Mouse (Mus musculus) limb, embryonic 15.5 days (tissue): Measurements from ENCODE around the gene Sptbn4. TPM values are rescaled to one million over a fixed set of nuclear protein-coding genes. Genes with fewer than 3 reads are reported as not detected.
A peak's percentile ranks its signal among the peaks of the same experiment; 100 is the strongest.

Source experiments
- ATAC-seq: fragments of 200-750 bp; cut with Nextera tagmentation; 2 replicates; pipeline ENCODE4 v1.8.0; 2017; ENCODE audit warnings: low read depth, moderate TSS enrichment; ENCODE audit not compliant: insufficient number of reproducible peaks, low FRiP score, low TSS enrichment
- H3K27ac ChIP-seq: fragments of 300-500 bp; sonication (generic); 2 replicates; pipeline ENCODE4 v1.5.1; 2015; ENCODE audit warnings: moderate library complexity, mild to moderate bottlenecking, inconsistent platforms
- H3K27me3 ChIP-seq: fragments of 300-500 bp; sonication (generic); 2 replicates; pipeline ENCODE4 v1.6.1; 2015; ENCODE audit warnings: inconsistent platforms
- H3K36me3 ChIP-seq: fragments of 300-500 bp; sonication (generic); 2 replicates; pipeline ENCODE4 v1.6.1; 2015; ENCODE audit warnings: inconsistent platforms
- H3K4me1 ChIP-seq: fragments of 300-500 bp; sonication (generic); 2 replicates; pipeline ENCODE4 v1.6.1; 2015; ENCODE audit warnings: inconsistent platforms
- H3K4me2 ChIP-seq: fragments of 300-500 bp; sonication (generic); 2 replicates; pipeline ENCODE4 v1.6.1; 2015; ENCODE audit warnings: mild to moderate bottlenecking, inconsistent platforms
- H3K4me3 ChIP-seq: fragments of 300-500 bp; sonication (generic); 2 replicates; pipeline ENCODE4 v1.5.1; 2015; ENCODE audit warnings: mild to moderate bottlenecking, inconsistent platforms
- H3K9ac ChIP-seq: fragments of 300-500 bp; sonication (generic); 2 replicates; pipeline ENCODE4 v1.6.1; 2015; ENCODE audit warnings: inconsistent platforms
- H3K9me3 ChIP-seq: fragments of 300-500 bp; sonication (generic); 2 replicates; pipeline ENCODE4 v1.6.1; 2016; ENCODE audit warnings: inconsistent platforms
- WGBS: fragments of 180-500 bp; shearing (Covaris S2); methylation state at CpG from one replicate; pipeline ENCODE4 v1.1.7; 2015; 5-methylcytosine and 5-hydroxymethylcytosine counted together
- polyA plus RNA-seq: library from polyadenylated mRNA; unstranded; fragments of >200 nt; fragmentation: Nextera tagmentation; extraction: Ambion mirVana; gene quantifications from 2 replicates; pipeline ENCODE4 v1.2.1, GENCODE M21; 2015

The Sptbn4 gene
- polyA plus RNA-seq, 1 experiment from 2014 or later: 0.23 TPM

- H3K36me3 ChIP-seq: no peaks in the 10 kb centered on the region
- H3K4me2 ChIP-seq: peak overlapping the region; percentile 81
- WGBS: 2% methylated on average over 34 of the region's 68 CpGs
- no peaks in the 10 kb centered on the region for H3K9me3 ChIP-seq
- H3K4me3 ChIP-seq: peak overlapping the region; percentile 48
- no peak for ATAC-seq
- peaks cover 82% of the 10 kb centered on the region for H3K27me3 ChIP-seq
- no peak overlapping the region for H3K9ac ChIP-seq
- H3K27ac ChIP-seq: no peak overlapping the region
- H3K4me1 ChIP-seq: peaks cover 8% of the 10 kb centered on the region; the same call in 1 of the 2 replicates
Observed at GRCm38 (mm10) chr7:27396184-27397047, 51.1 kb downstream of the Sptbn4 start.

- peaks cover 8% of the 10 kb centered on the region; the same call in 1 of the 2 replicates for H3K4me1 ChIP-seq
- peak overlapping the region; percentile 81 for H3K4me2 ChIP-seq
- WGBS: 2% methylated on average over 21 of the region's 22 CpGs
- H3K27me3 ChIP-seq: peaks cover 82% of the 10 kb centered on the region
- no peak for ATAC-seq
- no peaks in the 10 kb centered on the region for H3K36me3 ChIP-seq
- no peaks in the 10 kb centered on the region for H3K9me3 ChIP-seq
- peak overlapping the region; percentile 48 for H3K4me3 ChIP-seq
- no peak overlapping the region for H3K27ac ChIP-seq
- no peak overlapping the region for H3K9ac ChIP-seq
Observed at GRCm38 (mm10) chr7:27395521-27396183, 51.8 kb downstream of the Sptbn4 start.

GRCm38 (mm10) chr7:27391416-27391815 lies 56.1 kb downstream of the Sptbn4 start:
- H3K9ac ChIP-seq: no peak overlapping the region
- H3K4me2 ChIP-seq: no peak overlapping the region
- H3K27me3 ChIP-seq: peaks cover 57% of the 10 kb centered on the region
- ATAC-seq: no peak
- H3K27ac ChIP-seq: no peak overlapping the region
- H3K9me3 ChIP-seq: no peaks in the 10 kb centered on the region
- H3K4me1 ChIP-seq: peaks cover 5% of the 10 kb centered on the region; the same call in 1 of the 2 replicates
- 37% methylated on average over 16 of the region's 16 CpGs for WGBS
- no peaks in the 10 kb centered on the region for H3K36me3 ChIP-seq
- H3K4me3 ChIP-seq: no peak overlapping the region

GRCm38 (mm10) chr7:27389213-27389612 lies 58.3 kb downstream of the Sptbn4 start:
- no peak overlapping the region for H3K4me3 ChIP-seq
- peaks cover 35% of the 10 kb centered on the region for H3K27me3 ChIP-seq
- no peaks in the 10 kb centered on the region for H3K9me3 ChIP-seq
- H3K27ac ChIP-seq: no peak overlapping the region
- 0 out of 2 replicates have a peak, but pooled peaks cover 2% of the 10 kb centered on the region for H3K4me1 ChIP-seq
- no peaks in the 10 kb centered on the region for H3K36me3 ChIP-seq
- H3K9ac ChIP-seq: no peak overlapping the region
- ATAC-seq: no peak
- 70% methylated on average over 6 of the region's 6 CpGs for WGBS
- H3K4me2 ChIP-seq: no peak overlapping the region

- H3K9me3 ChIP-seq: no peaks in the 10 kb centered on the region
- 0 out of 2 replicates have a peak, but pooled peaks cover 1% of the 10 kb centered on the region for H3K27me3 ChIP-seq
- H3K36me3 ChIP-seq: no peaks in the 10 kb centered on the region
- WGBS: 25% methylated on average over 4 of the region's 4 CpGs
- H3K9ac ChIP-seq: no peak overlapping the region
- no peak overlapping the region for H3K4me3 ChIP-seq
- no peak overlapping the region for H3K4me2 ChIP-seq
- no peak overlapping the region for H3K27ac ChIP-seq
- 0 out of 2 replicates have a peak, but pooled peaks cover 2% of the 10 kb centered on the region for H3K4me1 ChIP-seq
- ATAC-seq: no peak
Observed at GRCm38 (mm10) chr7:27384731-27385130, 62.8 kb downstream of the Sptbn4 start.

GRCm38 (mm10) chr7:27384134-27384533 lies 63.4 kb downstream of the Sptbn4 start:
- Histone ChIP-seq H3K9me3 (no peaks in the 10 kb centered on the region), H3K9ac (no peak overlapping the region), H3K27ac (no peak overlapping the region), H3K4me1 (0 out of 2 replicates have a peak, but pooled peaks cover 2% of the 10 kb centered on the region), H3K27me3 (peaks cover 7% of the 10 kb centered on the region; the same call in 1 of the 2 replicates), H3K4me2 (no peak overlapping the region), H3K36me3 (no peaks in the 10 kb centered on the region), H3K4me3 (no peak overlapping the region)
- WGBS: 62% methylated on average over 5 of the region's 5 CpGs
- ATAC-seq: no peak

GRCm38 (mm10) chr7:27383233-27383632 lies 64.3 kb downstream of the Sptbn4 start:
- Histone ChIP-seq H3K4me3 (no peak overlapping the region), H3K4me2 (no peak overlapping the region), H3K4me1 (0 out of 2 replicates have a peak, but pooled peaks cover 2% of the 10 kb centered on the region), H3K9me3 (no peaks in the 10 kb centered on the region), H3K27me3 (peaks cover 13% of the 10 kb centered on the region; the same call in 1 of the 2 replicates), H3K9ac (no peak overlapping the region), H3K27ac (no peak overlapping the region), H3K36me3 (no peaks in the 10 kb centered on the region)
- ATAC-seq: no peak
- WGBS: 88% methylated on average over 1 of the region's 1 CpGs

- no peaks in the 10 kb centered on the region for H3K9me3 ChIP-seq
- no peak overlapping the region for H3K27ac ChIP-seq
- H3K4me2 ChIP-seq: no peak overlapping the region
- no peak overlapping the region for H3K9ac ChIP-seq
- 54% methylated on average over 4 of the region's 4 CpGs for WGBS
- ATAC-seq: no peak
- H3K4me3 ChIP-seq: no peak overlapping the region
- 0 out of 2 replicates have a peak, but pooled peaks cover 2% of the 10 kb centered on the region for H3K4me1 ChIP-seq
- peaks cover 29% of the 10 kb centered on the region for H3K27me3 ChIP-seq
- no peaks in the 10 kb centered on the region for H3K36me3 ChIP-seq
Observed at GRCm38 (mm10) chr7:27381560-27381959, 65.9 kb downstream of the Sptbn4 start.

- H3K4me2 ChIP-seq: no peak overlapping the region
- no peak overlapping the region for H3K9ac ChIP-seq
- H3K36me3 ChIP-seq: no peaks in the 10 kb centered on the region
- 21% methylated on average over 1 of the region's 1 CpGs for WGBS
- ATAC-seq: no peak
- no peaks in the 10 kb centered on the region for H3K9me3 ChIP-seq
- 0 out of 2 replicates have a peak, but pooled peaks cover 2% of the 10 kb centered on the region for H3K4me1 ChIP-seq
- no peak overlapping the region for H3K27ac ChIP-seq
- H3K27me3 ChIP-seq: peaks cover 34% of the 10 kb centered on the region
- H3K4me3 ChIP-seq: no peak overlapping the region
Observed at GRCm38 (mm10) chr7:27381009-27381408, 66.5 kb downstream of the Sptbn4 start.

- Histone ChIP-seq H3K27ac (no peak overlapping the region), H3K4me1 (0 out of 2 replicates have a peak, but pooled peaks cover 2% of the 10 kb centered on the region), H3K9ac (no peak overlapping the region), H3K36me3 (no peaks in the 10 kb centered on the region), H3K27me3 (peaks cover 44% of the 10 kb centered on the region), H3K9me3 (no peaks in the 10 kb centered on the region), H3K4me3 (no peak overlapping the region), H3K4me2 (no peak overlapping the region)
- no peak for ATAC-seq
- WGBS: 37% methylated on average over 6 of the region's 6 CpGs
Observed at GRCm38 (mm10) chr7:27379836-27380235, 67.7 kb downstream of the Sptbn4 start.

GRCm38 (mm10) chr7:27378431-27378830 lies 69.1 kb downstream of the Sptbn4 start:
- Histone ChIP-seq H3K36me3 (no peaks in the 10 kb centered on the region), H3K9ac (no peak overlapping the region), H3K27ac (no peak overlapping the region), H3K4me2 (no peak overlapping the region), H3K4me1 (no peaks in the 10 kb centered on the region), H3K4me3 (no peak overlapping the region), H3K27me3 (peaks cover 56% of the 10 kb centered on the region), H3K9me3 (no peaks in the 10 kb centered on the region)
- no peak for ATAC-seq
- 22% methylated on average over 4 of the region's 4 CpGs for WGBS

GRCm38 (mm10) chr7:27375274-27375673 lies 72.2 kb downstream of the Sptbn4 start:
- H3K4me2 ChIP-seq: no peak overlapping the region
- H3K27ac ChIP-seq: no peak overlapping the region
- H3K9ac ChIP-seq: no peak overlapping the region
- H3K4me1 ChIP-seq: peaks cover 7% of the 10 kb centered on the region
- WGBS: under 1% methylated on average over 22 of the region's 22 CpGs
- H3K4me3 ChIP-seq: no peak overlapping the region
- no peaks in the 10 kb centered on the region for H3K36me3 ChIP-seq
- no peak for ATAC-seq
- H3K9me3 ChIP-seq: no peaks in the 10 kb centered on the region
- H3K27me3 ChIP-seq: peaks cover 88% of the 10 kb centered on the region
